Mouse (Mus musculus) natural killer cell, adult 2 months (primary cell): ENCODE data around the gene Myadm.
"Not testable (repeated sequence)": the region's sequence is repeated elsewhere in the genome, so short reads cannot be mapped to it uniquely, and the experiment has no call there.

ENCODE experiments used
- DNase-seq, 2 experiments: peaks; one replicate each; pipeline ENCODE4 v3.0.0; 2022; ENCODE audit warnings: low spot score in 2 of 2

The Myadm gene

DNA sequence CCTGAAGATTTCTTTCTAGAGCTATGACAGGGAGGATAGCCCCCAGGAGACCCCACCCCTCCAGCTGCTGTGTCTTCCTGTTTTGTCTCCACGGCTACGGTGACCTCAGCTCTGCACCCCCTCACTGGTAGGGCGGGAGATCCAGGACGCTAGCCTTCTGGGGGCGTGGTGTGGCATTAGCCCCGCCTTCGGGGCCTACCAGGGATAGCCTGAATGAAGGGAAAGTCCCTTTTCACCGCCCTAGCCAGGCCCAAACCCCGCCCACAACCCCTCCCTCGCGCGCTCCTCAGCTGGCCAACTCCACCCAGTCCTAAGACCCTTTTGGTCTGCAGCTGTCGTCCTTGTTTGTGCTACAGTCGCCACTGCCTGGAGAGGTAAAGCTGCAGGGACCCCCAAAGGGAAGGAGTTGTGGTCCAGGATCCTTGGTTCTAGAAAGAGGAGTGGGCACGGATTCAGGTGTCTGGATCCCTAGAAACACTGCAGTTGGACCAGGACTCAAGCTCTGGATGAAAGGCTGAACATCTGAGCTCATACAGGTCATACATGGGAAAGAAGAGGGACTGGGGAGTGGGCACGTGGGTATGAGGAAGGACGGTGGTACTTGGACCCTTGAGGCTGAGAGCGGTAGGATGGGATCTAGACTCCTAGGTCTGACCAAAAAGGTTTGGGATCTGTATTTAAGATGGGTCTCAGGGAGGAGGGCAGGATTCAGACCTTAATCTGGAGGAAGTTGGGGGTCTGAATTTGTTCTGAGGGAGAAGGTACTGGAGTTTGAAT, 1.6 kb downstream of the Myadm start:
- peak; percentile 97 for DNase-seq

GRCm38 (mm10) chr7:3291197-3291596, 2.3 kb downstream of the Myadm start:
- no peak for DNase-seq

- DNase-seq: no peak
Observed at GRCm38 (mm10) chr7:3291764-3292163, 2.9 kb downstream of the Myadm start.

GRCm38 (mm10) chr7:3292271-3292670, 3.4 kb downstream of the Myadm start:
- DNase-seq: not testable (repeated sequence)

GRCm38 (mm10) chr7:3292791-3293190, 3.9 kb downstream of the Myadm start:
- peak; percentile 45 to 48 for DNase-seq

- no peak for DNase-seq
Observed at GRCm38 (mm10) chr7:3294794-3295193, 5.9 kb downstream of the Myadm start.

DNA sequence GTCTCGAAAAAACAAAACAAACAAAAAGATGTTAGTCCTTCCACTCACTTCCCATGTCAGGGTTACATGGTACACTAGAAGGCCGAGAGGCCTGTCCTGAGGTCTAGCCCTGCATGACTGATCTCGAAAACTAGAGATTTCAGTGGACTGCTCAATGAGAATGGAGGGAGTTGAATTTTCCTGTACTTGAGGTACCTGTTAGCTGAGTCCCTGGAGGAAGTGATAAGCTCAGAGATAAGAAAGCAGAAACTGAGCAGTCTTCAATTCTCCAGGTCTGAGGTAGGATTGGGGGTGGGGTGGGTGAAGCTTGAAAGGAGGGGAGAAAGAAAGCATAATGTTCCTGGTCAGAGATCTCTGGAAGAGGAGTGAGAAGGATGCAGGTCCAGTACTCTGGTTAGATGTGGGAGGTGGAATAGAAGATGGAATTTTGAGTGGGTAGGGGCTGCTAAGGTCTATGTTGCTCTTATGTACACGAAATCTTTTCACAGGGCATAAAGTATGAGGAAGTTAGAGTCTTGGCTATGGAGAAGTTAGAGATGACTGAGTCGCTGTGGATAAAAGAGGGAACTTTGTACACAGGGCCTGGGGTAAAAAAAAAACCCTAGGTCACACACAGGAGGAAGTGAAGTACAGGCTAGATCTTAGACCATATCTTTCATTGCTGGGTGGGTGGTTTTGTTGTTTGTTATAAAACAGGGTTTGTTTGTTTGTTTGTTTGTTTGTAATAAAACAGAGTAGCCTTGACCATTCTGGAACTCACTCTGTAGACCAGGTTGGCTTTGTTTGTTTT, 6.6 kb downstream of the Myadm start:
- no peak for DNase-seq

GRCm38 (mm10) chr7:3296711-3297110, 7.8 kb downstream of the Myadm start:
- DNase-seq: no peak

GRCm38 (mm10) chr7:3299941-3300617, 11.2 kb downstream of the Myadm start:
- DNase-seq: peak in 1 of 2 experiments; percentile 31

GRCm38 (mm10) chr7:3300891-3301627, 12.2 kb downstream of the Myadm start:
- DNase-seq: no peak

DNA sequence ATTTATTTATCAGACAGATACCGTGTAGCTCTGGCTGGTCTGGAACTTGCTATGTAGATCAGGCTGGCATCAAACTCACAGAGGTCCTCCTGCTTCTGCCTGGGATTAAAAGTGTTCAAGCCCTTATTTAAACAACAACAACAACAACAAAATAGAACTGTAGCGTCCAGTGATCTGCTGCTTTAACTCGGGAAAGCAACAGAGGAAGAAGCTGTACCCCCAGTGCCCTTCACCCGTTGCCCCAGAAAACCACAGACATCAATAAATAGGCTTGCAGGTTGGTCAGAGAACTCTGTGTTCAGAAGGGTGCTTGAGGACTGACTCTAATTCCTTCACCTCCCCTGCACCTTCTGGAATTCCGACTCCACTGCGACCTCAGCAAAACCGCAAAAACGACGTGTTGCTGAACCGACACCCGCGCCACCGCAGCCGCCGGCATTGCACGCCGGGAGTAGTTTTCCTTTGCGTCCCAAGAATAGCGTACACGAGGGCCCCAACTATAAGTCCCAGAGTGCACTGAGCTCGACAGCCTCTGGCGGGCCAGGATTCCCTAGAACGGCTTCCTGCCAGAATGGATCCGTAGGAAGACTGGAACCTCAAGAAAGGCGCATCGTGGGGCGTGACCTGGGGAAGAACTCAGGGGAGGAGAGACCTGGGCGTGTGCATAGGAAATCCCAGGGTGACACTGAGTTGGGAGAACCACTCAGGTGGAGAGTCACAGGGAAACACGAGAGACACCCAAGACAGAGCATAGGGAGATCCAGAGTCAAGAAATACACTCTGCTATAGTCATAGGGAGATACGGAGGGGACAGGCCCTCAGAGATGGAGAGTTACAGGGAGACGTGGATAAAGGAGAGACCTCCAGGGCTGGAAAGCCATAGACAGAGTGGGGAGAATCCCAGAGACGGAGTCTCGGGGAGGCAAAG, 13.0 kb downstream of the Myadm start:
- no peak for DNase-seq

GRCm38 (mm10) chr7:3302556-3303275, 13.8 kb downstream of the Myadm start:
- no peak for DNase-seq

GRCm38 (mm10) chr7:3303276-3303781, 14.4 kb downstream of the Myadm start:
- peak in 1 of 2 experiments; percentile 58 for DNase-seq

GRCm38 (mm10) chr7:3303789-3304188, 14.9 kb downstream of the Myadm start:
- DNase-seq: no peak

GRCm38 (mm10) chr7:3304298-3304697, 15.4 kb downstream of the Myadm start:
- peak in 1 of 2 experiments; percentile 68 for DNase-seq

DNA sequence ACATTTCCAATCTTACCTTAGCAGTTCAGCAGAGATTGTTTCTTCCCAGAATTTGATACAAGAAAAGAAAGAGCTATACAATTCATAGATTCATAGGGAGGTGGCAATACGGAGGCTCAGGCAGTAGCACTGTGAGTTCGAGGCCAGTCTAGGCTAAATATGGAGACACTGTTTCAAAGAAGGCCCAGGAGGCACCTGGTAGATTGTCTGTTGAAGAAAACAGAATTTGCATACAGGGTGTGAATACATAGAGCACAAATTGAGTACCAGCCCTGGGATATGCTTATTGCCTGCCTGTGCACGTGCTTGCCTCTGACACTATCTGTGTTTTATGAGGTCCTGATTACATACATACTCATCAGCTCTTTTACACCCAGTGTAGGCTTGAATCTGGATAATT, 17.5 kb downstream of the Myadm start:
- DNase-seq: no peak

- DNase-seq: no peak
Observed at GRCm38 (mm10) chr7:3308646-3309045, 19.8 kb downstream of the Myadm start.

DNA sequence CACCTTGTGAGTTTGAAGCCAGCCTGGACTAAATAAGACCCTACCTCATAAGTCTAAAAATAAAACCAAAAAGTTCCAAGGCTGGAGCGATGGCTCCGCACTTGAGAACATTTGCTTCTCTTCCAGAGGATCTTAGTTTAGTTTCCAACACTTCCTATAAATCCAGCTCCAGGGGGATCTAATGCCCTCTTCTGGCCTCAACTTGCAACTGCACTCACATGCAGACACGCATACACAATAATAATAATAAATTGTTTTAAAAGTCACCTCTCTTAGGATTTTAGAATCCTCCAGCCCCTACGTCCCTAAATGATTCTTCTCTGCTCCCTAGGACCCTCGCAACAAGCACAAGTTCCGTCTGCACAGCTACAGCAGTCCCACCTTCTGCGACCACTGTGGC, 21.4 kb downstream of the Myadm start:
- no peak for DNase-seq

- no peak for DNase-seq
Observed at GRCm38 (mm10) chr7:3313571-3313970, 24.7 kb downstream of the Myadm start.

GRCm38 (mm10) chr7:3314121-3314520, 25.2 kb downstream of the Myadm start:
- no peak for DNase-seq
